Mouse (Mus musculus): ENCODE measurements at regions not wholly inside any gene's neighbourhood (a gene's known extent, or its start where the extent isn't known, plus 50 kb on each side); places are given as distances from the start of the nearest gene placed in this dataset.
"Not testable (repeated sequence)": the region's sequence is repeated elsewhere in the genome, so short reads cannot be mapped to it uniquely, and the experiment has no call there.

DNA sequence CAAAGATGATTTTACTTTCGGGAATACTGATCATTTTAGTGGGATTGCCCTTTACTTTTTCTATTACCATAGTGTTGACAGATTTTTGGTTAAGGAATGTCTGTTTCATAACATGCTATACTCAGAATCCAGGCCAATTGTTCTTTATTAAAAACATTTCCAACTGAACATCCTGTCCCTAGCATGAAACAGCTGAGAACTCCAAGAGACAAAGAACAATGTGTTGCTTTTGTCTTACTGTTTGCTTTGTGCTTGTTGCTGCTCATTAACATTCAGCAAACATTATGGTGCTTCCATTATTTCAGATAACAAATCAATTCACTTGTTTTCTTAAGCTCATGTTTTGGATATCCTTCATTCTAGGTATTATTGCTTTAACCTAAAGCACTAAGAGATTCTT, 384.1 kb downstream of the Snca start:
- H3K4me1 ChIP-seq (replicated peaks; ENCODE audit: control insufficient read depth, insufficient read depth, low read length), result no peaks in the 10 kb centered on the region
- DNase-seq (ENCODE audit: low spot score) (no peak), ATAC-seq (ENCODE audit: low FRiP score) (no peak)
- H3K4me2 ChIP-seq (replicated peaks; ENCODE audit: low read depth, low read length), result no peak overlapping the region
- no peaks in the 10 kb centered on the region for H3K9me3 ChIP-seq (ENCODE audit: control insufficient read depth, low read length)
- H3K36me3 ChIP-seq (ENCODE audit: control insufficient read depth, insufficient read depth, low read length), result no peaks in the 10 kb centered on the region
- H3K27ac ChIP-seq (ENCODE audit: low read depth, low read length), result no peak overlapping the region
- WGBS, result 87% methylated on average over 1 of the region's 1 CpGs
- no peaks in the 10 kb centered on the region for H3K27me3 ChIP-seq (ENCODE audit: control insufficient read depth, insufficient read depth, low read length)
- no peak overlapping the region for H3K4me3 ChIP-seq (ENCODE audit: low read depth, low read length)
- H3K9ac ChIP-seq (ENCODE audit: low read depth, low read length), result no peak overlapping the region

- ATAC-seq (ENCODE audit: low FRiP score), result no peak
- no peaks in the 10 kb centered on the region for H3K27me3 ChIP-seq (ENCODE audit: control insufficient read depth, insufficient read depth, low read length)
- no peak overlapping the region for H3K27ac ChIP-seq (ENCODE audit: low read depth, low read length)
- WGBS, result 79% methylated on average over 1 of the region's 1 CpGs
- H3K4me2 ChIP-seq (replicated peaks; ENCODE audit: low read depth, low read length), result no peak overlapping the region
- H3K4me3 ChIP-seq (ENCODE audit: low read depth, low read length), result no peak overlapping the region
- H3K36me3 ChIP-seq (ENCODE audit: control insufficient read depth, insufficient read depth, low read length), result no peaks in the 10 kb centered on the region
- no peaks in the 10 kb centered on the region for H3K4me1 ChIP-seq (replicated peaks; ENCODE audit: control insufficient read depth, insufficient read depth, low read length)
- no peak overlapping the region for H3K9ac ChIP-seq (ENCODE audit: low read depth, low read length)
- peak; percentile 15 for DNase-seq (ENCODE audit: low spot score)
- no peaks in the 10 kb centered on the region for H3K9me3 ChIP-seq (ENCODE audit: control insufficient read depth, low read length)
Observed at GRCm38 (mm10) chr6:60441952-60442351, 387.7 kb downstream of the Snca start.

DNA sequence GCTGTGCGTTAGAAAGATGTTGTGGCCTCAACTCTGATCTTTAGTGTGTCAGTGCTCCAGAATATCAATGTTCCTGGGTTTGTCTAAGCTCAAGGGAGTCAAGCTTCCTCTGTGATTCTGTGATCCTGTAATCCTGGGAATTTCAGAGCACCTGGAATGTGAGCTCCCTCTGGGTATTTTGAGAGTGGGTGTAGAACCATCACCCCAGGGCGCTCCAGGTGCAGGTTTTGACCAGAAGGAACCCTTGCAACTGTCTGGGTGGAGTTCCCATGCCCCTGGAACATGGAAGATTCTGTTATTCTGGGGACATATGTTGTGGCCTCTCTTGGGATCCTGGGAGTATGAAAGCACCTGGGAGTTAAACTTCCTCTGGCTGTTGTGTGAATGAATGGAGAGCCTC, 418.0 kb downstream of the Snca start:
- Histone ChIP-seq H3K4me3 (ENCODE audit: low read depth, low read length) (no peak overlapping the region), H3K4me2 (replicated peaks; ENCODE audit: low read depth, low read length) (no peak overlapping the region), H3K36me3 (ENCODE audit: control insufficient read depth, insufficient read depth, low read length) (no peaks in the 10 kb centered on the region), H3K4me1 (replicated peaks; ENCODE audit: control insufficient read depth, insufficient read depth, low read length) (no peaks in the 10 kb centered on the region), H3K9ac (ENCODE audit: low read depth, low read length) (no peak overlapping the region), H3K9me3 (ENCODE audit: control insufficient read depth, low read length) (no peaks in the 10 kb centered on the region), H3K27me3 (ENCODE audit: control insufficient read depth, insufficient read depth, low read length) (no peaks in the 10 kb centered on the region), H3K27ac (ENCODE audit: low read depth, low read length) (no peak overlapping the region)
- ATAC-seq (ENCODE audit: low FRiP score), result no peak
- DNase-seq (ENCODE audit: low spot score), result no peak
- 83% methylated on average over 2 of the region's 2 CpGs for WGBS

DNA sequence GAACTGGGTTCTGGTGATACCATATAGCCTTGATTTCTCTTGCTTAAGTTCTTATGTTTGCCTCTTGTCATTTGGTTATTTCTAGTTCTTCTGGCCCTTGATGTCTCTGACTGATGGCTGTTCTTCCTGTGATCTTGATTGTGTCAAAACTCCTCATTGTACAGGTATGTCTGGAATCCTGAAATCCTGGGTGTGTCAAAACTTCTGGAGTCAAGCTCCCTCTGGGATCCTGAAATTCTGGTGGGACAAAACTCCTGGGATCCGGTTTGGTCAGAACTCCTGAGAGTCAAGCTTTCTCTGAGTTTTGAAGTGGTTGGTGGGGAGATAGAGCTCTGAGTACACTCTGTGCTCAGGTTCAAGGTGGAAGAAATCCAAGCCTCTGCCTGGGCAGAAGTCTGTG, 418.4 kb downstream of the Snca start:
- Histone ChIP-seq H3K27ac (ENCODE audit: low read depth, low read length) (no peak overlapping the region), H3K4me3 (ENCODE audit: low read depth, low read length) (no peak overlapping the region), H3K4me1 (replicated peaks; ENCODE audit: control insufficient read depth, insufficient read depth, low read length) (no peaks in the 10 kb centered on the region), H3K9ac (ENCODE audit: low read depth, low read length) (no peak overlapping the region), H3K9me3 (ENCODE audit: control insufficient read depth, low read length) (no peaks in the 10 kb centered on the region), H3K27me3 (ENCODE audit: control insufficient read depth, insufficient read depth, low read length) (no peaks in the 10 kb centered on the region), H3K36me3 (ENCODE audit: control insufficient read depth, insufficient read depth, low read length) (no peaks in the 10 kb centered on the region), H3K4me2 (replicated peaks; ENCODE audit: low read depth, low read length) (no peak overlapping the region)
- ATAC-seq (ENCODE audit: low FRiP score), result no peak
- 97% methylated on average over 1 of the region's 1 CpGs for WGBS
- no peak for DNase-seq (ENCODE audit: low spot score)

- ATAC-seq (ENCODE audit: low FRiP score), result no peak
- H3K4me2 ChIP-seq (replicated peaks; ENCODE audit: low read depth, low read length), result no peak overlapping the region
- H3K9me3 ChIP-seq (ENCODE audit: control insufficient read depth, low read length), result no peaks in the 10 kb centered on the region
- no peak overlapping the region for H3K4me3 ChIP-seq (ENCODE audit: low read depth, low read length)
- H3K27me3 ChIP-seq (ENCODE audit: control insufficient read depth, insufficient read depth, low read length), result no peaks in the 10 kb centered on the region
- H3K36me3 ChIP-seq (ENCODE audit: control insufficient read depth, insufficient read depth, low read length), result no peaks in the 10 kb centered on the region
- 72% methylated on average over 4 of the region's 4 CpGs for WGBS
- H3K9ac ChIP-seq (ENCODE audit: low read depth, low read length), result no peak overlapping the region
- no peaks in the 10 kb centered on the region for H3K4me1 ChIP-seq (replicated peaks; ENCODE audit: control insufficient read depth, insufficient read depth, low read length)
- no peak overlapping the region for H3K27ac ChIP-seq (ENCODE audit: low read depth, low read length)
- no peak for DNase-seq (ENCODE audit: low spot score)
Observed at GRCm38 (mm10) chr6:60410051-60410785, 419.4 kb downstream of the Snca start.

DNA sequence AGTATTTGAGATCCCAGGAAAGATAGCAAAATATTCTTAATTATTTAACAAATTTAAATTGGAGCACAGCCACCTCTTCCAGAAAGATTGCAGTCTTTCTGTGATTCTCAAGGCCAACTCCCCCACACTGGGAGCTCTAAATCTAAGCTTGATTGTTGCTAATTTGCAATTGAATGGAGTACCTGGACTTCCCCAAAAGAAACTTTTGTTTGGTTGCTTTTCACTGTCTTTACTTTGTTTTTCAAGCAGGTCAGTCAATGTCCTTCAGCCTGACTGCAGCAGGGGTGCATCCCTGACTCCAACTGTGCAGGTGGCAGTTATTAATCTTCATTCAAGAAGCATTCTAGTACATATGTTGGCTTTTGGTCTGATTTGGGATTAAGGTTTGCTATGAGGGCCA, 420.6 kb downstream of the Snca start:
- Histone ChIP-seq H3K4me1 (replicated peaks; ENCODE audit: control insufficient read depth, insufficient read depth, low read length) (no peaks in the 10 kb centered on the region), H3K27me3 (ENCODE audit: control insufficient read depth, insufficient read depth, low read length) (no peaks in the 10 kb centered on the region), H3K4me3 (ENCODE audit: low read depth, low read length) (no peak overlapping the region), H3K9me3 (ENCODE audit: control insufficient read depth, low read length) (no peaks in the 10 kb centered on the region), H3K9ac (ENCODE audit: low read depth, low read length) (no peak overlapping the region), H3K27ac (ENCODE audit: low read depth, low read length) (no peak overlapping the region), H3K4me2 (replicated peaks; ENCODE audit: low read depth, low read length) (no peak overlapping the region), H3K36me3 (ENCODE audit: control insufficient read depth, insufficient read depth, low read length) (no peaks in the 10 kb centered on the region)
- DNase-seq (ENCODE audit: low spot score) (no peak), ATAC-seq (ENCODE audit: low FRiP score) (no peak)

DNA sequence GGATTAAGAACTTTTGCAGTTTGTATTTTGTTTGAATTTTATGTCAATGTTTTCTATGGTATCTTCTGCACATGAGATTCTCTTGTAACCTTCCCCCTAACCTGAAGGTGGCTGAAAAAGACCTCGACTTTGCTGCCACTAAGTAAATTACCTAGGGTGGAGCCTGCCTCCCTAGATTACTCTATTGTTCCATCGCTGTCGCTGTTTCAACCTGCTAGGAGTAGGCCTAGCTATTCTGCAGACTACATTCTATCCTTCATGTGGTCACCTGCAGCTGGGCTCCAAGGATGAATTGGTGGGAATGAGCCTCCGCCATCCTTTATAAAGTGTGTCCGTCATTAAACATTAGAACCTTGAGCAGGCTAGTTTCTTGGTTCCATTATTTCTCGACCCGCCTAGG, 422.8 kb downstream of the Snca start:
- ATAC-seq (ENCODE audit: low FRiP score), result no peak
- H3K4me2 ChIP-seq (replicated peaks; ENCODE audit: low read depth, low read length), result no peak overlapping the region
- H3K27me3 ChIP-seq (ENCODE audit: control insufficient read depth, insufficient read depth, low read length), result no peaks in the 10 kb centered on the region
- H3K27ac ChIP-seq (ENCODE audit: low read depth, low read length), result no peak overlapping the region
- no peaks in the 10 kb centered on the region for H3K9me3 ChIP-seq (ENCODE audit: control insufficient read depth, low read length)
- WGBS, result 86% methylated on average over 7 of the region's 7 CpGs
- no peaks in the 10 kb centered on the region for H3K36me3 ChIP-seq (ENCODE audit: control insufficient read depth, insufficient read depth, low read length)
- DNase-seq (ENCODE audit: low spot score), result no peak
- no peak overlapping the region for H3K4me3 ChIP-seq (ENCODE audit: low read depth, low read length)
- no peaks in the 10 kb centered on the region for H3K4me1 ChIP-seq (replicated peaks; ENCODE audit: control insufficient read depth, insufficient read depth, low read length)
- no peak overlapping the region for H3K9ac ChIP-seq (ENCODE audit: low read depth, low read length)

DNA sequence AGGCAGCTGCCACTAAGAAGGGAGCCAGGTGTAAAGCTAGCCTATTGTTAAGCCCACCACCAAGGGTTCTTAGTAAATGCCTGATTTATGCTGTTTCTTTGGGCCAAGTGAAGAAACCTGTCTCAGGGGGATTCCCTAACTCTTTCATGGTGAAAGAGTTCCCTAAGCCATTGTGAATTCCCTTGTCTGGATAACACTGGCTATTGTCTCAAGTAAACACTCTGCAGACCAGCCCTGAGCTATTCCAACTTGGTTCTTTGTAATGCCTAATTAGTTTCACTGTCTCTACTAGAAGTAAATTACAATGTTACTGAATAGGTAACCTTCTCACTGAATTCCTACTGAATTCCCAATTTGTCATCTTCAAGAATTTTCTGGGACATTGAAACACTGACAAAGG, 465.7 kb downstream of the Snca start:
- not testable (repeated sequence) for H3K27me3 ChIP-seq (ENCODE audit: control insufficient read depth, insufficient read depth, low read length); H3K4me2 ChIP-seq (replicated peaks; ENCODE audit: low read depth, low read length); H3K27ac ChIP-seq (ENCODE audit: low read depth, low read length); DNase-seq (ENCODE audit: low spot score); H3K9ac ChIP-seq (ENCODE audit: low read depth, low read length); H3K4me3 ChIP-seq (ENCODE audit: low read depth, low read length); H3K4me1 ChIP-seq (replicated peaks; ENCODE audit: control insufficient read depth, insufficient read depth, low read length); ATAC-seq (ENCODE audit: low FRiP score); H3K36me3 ChIP-seq (ENCODE audit: control insufficient read depth, insufficient read depth, low read length); H3K9me3 ChIP-seq (ENCODE audit: control insufficient read depth, low read length)

- WGBS, result 57% methylated on average over 2 of the region's 2 CpGs
- no peaks in the 10 kb centered on the region for H3K4me1 ChIP-seq (replicated peaks; ENCODE audit: control insufficient read depth, insufficient read depth, low read length)
- DNase-seq (ENCODE audit: low spot score) (no peak), ATAC-seq (ENCODE audit: low FRiP score) (no peak)
- H3K36me3 ChIP-seq (ENCODE audit: control insufficient read depth, insufficient read depth, low read length), result no peaks in the 10 kb centered on the region
- H3K4me3 ChIP-seq (ENCODE audit: low read depth, low read length), result no peak overlapping the region
- H3K9ac ChIP-seq (ENCODE audit: low read depth, low read length), result no peak overlapping the region
- H3K9me3 ChIP-seq (ENCODE audit: control insufficient read depth, low read length), result no peaks in the 10 kb centered on the region
- H3K27me3 ChIP-seq (ENCODE audit: control insufficient read depth, insufficient read depth, low read length), result no peaks in the 10 kb centered on the region
- H3K27ac ChIP-seq (ENCODE audit: low read depth, low read length), result no peak overlapping the region
- no peak overlapping the region for H3K4me2 ChIP-seq (replicated peaks; ENCODE audit: low read depth, low read length)
Observed at GRCm38 (mm10) chr6:60345448-60345847, 484.2 kb downstream of the Snca start.

Data from hindbrain, embryonic 11.5 days (tissue).